Mouse (Mus musculus) right cerebral cortex, postnatal 14 days (tissue): Measurements from ENCODE around the gene Slc10a1.

Experiments used
- DNase-seq: peaks from one replicate; pipeline ENCODE4 v3.0.0; 2022

Gene Slc10a1

GRCm38 (mm10) chr12:80968605-80969004 lies at the start of gene Slc10a1:
TSS of gene Slc10a1 (minus strand) at chr12:80968705.
- DNase-seq: no peak

GRCm38 (mm10) chr12:81017624-81018023 lies 49.1 kb upstream of the Slc10a1 start:
- DNase-seq: no peak

- DNase-seq: no peak
Observed at GRCm38 (mm10) chr12:81013496-81013895, 45.0 kb upstream of the Slc10a1 start.

- no peak for DNase-seq
Observed at GRCm38 (mm10) chr12:81011994-81012393, 43.5 kb upstream of the Slc10a1 start.

GRCm38 (mm10) chr12:81009813-81010212 lies 41.3 kb upstream of the Slc10a1 start:
- DNase-seq: no peak

GRCm38 (mm10) chr12:81002841-81003635 lies 34.5 kb upstream of the Slc10a1 start:
- DNase-seq: no peak

GRCm38 (mm10) chr12:81000924-81001323 lies 32.4 kb upstream of the Slc10a1 start:
- DNase-seq: no peak

- no peak for DNase-seq
Observed at GRCm38 (mm10) chr12:80998528-80999221, 30.2 kb upstream of the Slc10a1 start.

GRCm38 (mm10) chr12:80997652-80998051 lies 29.1 kb upstream of the Slc10a1 start:
- no peak for DNase-seq

- no peak for DNase-seq
Observed at GRCm38 (mm10) chr12:80995326-80995725, 26.8 kb upstream of the Slc10a1 start.

- no peak for DNase-seq
Observed at GRCm38 (mm10) chr12:80993773-80994172, 25.3 kb upstream of the Slc10a1 start.

GRCm38 (mm10) chr12:80992540-80993122 lies 24.1 kb upstream of the Slc10a1 start:
- DNase-seq: no peak

GRCm38 (mm10) chr12:80991806-80992205 lies 23.3 kb upstream of the Slc10a1 start:
- DNase-seq: no peak

- DNase-seq: no peak
Observed at GRCm38 (mm10) chr12:80990901-80991445, 22.5 kb upstream of the Slc10a1 start.

- DNase-seq: no peak
Observed at GRCm38 (mm10) chr12:80988286-80988685, 19.8 kb upstream of the Slc10a1 start.

- no peak for DNase-seq
Observed at GRCm38 (mm10) chr12:80986628-80987027, 18.1 kb upstream of the Slc10a1 start.

GRCm38 (mm10) chr12:80983695-80984094 lies 15.2 kb upstream of the Slc10a1 start:
- no peak for DNase-seq

- peak; percentile 62 for DNase-seq
Observed at GRCm38 (mm10) chr12:80982326-80982725, 13.8 kb upstream of the Slc10a1 start.

GRCm38 (mm10) chr12:80975939-80976671 lies 7.6 kb upstream of the Slc10a1 start:
- no peak for DNase-seq

- DNase-seq: no peak
Observed at GRCm38 (mm10) chr12:80971756-80972155, 3.3 kb upstream of the Slc10a1 start.

GRCm38 (mm10) chr12:80970181-80970705 lies 1.7 kb upstream of the Slc10a1 start:
- no peak for DNase-seq

GRCm38 (mm10) chr12:80967918-80968317 lies 587 bp downstream of the Slc10a1 start:
- DNase-seq: no peak
